Mouse (Mus musculus) kidney, adult 8-10 months (tissue): ENCODE measurements around the gene Csrnp1.
A peak's percentile ranks its signal among the peaks of the same experiment; 100 is the strongest.

Source experiments
- DNase-seq, 2 experiments: peaks; one replicate each; pipeline ENCODE4 v3.0.0; 2022

The Csrnp1 gene

DNA sequence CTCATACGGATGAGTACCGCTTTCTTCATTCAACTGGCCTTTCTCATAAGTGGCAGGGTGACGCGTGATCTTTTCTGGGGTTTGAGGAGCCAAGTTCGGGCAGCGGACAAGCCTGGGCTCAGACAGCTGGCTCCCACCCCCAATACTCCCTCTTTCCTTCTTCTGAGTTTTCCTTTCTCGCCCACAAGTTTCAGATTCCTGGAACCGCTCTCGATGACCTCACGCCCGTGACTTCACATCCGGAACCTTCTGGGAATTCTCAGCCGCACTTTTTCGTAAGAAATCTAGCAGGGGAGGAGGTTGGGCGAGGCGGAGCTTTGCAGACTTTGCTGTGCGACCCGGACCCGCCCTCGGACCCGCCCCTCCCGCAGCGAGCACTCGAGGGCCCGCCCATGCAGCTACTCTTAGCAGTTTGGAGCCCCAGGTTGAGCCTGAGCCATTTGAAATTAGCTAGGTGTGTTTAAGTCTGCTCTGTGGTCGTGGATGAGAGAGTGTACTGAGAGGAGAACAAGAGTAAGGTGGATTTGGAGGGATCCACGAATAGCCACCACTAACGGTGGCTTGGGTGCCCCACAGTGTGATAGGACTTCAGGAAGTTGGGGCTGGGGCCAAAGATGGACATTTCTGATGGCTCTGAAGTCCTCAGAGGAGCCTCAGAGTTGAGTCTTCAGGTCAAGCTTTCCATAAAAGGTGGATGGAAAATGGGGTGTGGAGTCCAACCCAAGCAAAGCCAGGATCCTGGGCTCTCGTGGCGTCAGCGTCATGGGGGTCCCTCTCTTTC is 17.7 kb upstream of the Csrnp1 start:
- peak; percentile 93 to 95 for DNase-seq

DNA sequence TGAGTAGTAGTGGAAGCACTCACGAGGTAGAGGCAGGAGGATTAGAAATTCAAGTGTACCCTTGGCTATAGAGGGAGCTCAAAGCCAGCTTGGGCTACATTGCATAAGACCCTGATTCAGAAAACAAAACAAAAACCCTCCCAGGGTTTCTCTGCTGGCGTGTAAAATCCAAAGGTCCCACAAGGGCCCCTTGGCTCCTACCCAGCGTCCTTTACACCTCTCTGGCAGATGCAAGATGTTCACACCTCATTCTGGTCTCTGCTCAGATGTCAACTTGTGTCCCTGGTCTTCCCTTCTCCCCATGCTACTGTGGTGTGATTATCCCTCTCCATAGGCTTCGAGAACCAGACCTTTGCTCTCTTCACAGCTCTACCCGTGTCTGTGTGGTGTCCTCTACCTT is 16.3 kb upstream of the Csrnp1 start:
- DNase-seq, result peak; percentile 44 to 60

DNA sequence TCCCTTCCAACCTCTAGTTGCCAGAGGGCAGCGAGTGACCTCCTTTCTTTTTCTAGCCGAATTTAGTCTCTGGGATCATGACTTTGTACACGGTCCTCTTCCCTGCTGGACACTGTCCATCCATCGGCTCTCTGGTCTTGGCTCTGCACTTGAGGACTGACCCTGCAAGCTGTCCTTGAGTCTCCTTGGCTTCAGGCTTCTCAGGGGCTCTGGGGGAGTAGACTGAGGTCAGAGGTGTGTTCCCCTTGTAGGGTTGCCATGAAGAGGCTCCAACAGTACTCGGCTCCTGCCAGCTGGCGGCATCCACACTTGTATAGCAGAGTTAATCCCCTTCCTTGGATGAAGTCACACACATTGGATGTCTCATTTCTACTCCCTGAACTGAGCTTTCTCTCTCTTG is 15.2 kb upstream of the Csrnp1 start:
- DNase-seq, result no peak

DNA sequence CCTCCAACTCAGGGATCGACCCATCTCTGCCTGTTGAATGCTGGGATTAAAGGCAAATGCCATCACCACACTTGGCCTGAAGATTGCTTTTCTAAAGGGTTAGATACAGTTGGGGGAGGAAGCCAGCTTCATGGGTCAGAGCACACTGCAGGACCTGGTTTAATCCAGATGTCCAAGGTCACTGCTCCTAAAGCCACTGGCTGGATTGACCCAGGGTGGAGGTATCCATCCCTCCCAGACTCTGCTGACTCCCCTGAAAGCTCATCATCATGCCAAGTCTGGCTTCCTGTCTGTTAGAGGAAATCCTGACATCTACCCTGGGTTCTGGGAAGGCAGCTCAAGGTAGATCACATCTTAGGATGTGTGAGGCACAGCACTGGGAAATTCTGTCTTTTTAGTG is 14.3 kb upstream of the Csrnp1 start:
- DNase-seq, result no peak

DNA sequence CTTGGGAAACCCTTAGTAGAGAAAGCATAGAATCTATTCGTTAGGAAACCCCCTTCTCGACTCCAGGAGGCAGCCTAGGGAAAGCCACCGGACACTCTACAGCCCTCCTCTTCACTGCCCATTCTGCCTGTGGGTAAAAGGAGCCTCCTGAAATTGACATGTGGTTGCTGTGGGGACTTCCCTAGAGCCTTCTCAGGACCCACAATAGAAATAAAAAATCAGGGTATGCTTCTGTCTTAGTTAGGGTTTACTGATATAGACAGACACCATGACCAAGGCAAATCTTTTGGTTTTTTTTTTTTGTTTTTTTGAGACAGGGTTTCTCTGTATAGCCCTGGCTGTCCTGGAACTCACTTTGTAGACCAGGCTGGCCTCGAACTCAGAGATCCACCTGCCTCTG is 11.6 kb upstream of the Csrnp1 start:
- DNase-seq, result no peak

DNA sequence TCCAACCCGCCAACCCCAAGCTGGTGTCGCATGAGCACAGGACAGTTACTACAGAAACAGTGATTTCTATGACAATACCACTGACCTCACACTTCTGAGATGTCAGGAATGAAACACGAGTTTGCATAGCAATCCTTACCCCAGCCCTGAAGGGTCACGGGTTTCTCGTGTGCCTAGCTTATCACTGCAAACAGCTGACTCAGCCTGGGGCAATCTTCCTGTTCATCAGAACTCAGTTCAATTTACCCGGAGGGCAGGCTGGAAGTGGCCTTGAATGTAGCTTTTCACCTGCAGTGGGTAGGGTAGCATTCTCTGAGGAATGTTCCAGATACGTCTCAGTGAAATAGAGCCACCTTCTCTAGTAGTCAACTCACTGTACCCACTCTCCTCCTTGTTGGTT is 9.7 kb upstream of the Csrnp1 start:
- no peak for DNase-seq

DNA sequence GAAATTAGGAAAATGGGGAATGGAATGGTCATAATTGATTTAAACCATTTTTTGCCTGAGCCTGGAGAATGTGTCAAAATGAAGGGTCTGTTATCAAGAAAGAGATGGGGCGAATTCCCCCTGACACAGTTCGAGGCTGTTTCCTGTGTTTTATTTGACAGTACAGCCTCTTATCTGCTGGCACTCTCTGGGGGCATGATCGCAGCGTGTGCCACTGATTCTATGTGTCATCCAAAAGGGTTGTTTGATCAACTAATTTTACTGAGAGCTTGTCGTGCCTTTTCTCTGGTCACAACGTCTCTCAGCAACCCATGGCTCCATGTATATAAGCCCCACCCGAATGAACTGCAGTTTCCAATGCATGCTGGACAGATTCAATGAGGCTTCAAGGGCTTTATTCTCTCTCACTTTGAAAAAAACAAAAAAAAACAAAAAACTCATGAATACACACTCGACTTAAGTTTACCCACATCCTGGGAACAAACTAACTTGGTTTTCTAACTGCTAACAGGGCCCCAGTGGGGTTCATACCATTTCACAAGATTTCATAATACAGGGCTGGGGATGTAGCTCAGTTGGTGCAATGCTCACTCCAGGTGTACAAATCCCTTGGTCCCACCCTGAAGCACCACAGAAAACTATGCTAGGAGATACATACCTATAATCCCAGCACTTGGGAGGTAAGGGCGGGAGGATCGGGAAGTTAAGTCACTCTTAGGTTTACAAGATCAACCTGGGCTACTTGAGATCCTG is 8.8 kb upstream of the Csrnp1 start:
- no peak for DNase-seq

DNA sequence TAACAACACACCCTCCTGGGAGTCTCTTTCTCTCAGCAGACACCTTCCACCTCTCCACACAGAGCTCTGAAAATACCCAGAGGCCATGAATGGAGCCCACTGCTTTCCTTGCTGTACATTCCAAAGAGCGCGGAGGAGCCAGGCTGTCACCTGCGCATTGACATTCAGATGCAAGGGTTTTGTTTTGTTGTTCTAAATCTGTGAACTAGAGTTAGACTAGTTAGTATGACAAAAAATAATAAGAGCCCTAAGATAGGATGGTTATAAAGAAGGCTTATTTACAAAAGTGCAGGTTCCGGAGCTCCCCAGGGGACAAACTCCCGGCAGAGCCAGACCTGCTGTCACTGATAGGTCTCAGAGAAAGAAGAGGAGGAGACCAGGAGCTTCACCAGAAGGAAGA is 6.9 kb upstream of the Csrnp1 start:
- no peak for DNase-seq

DNA sequence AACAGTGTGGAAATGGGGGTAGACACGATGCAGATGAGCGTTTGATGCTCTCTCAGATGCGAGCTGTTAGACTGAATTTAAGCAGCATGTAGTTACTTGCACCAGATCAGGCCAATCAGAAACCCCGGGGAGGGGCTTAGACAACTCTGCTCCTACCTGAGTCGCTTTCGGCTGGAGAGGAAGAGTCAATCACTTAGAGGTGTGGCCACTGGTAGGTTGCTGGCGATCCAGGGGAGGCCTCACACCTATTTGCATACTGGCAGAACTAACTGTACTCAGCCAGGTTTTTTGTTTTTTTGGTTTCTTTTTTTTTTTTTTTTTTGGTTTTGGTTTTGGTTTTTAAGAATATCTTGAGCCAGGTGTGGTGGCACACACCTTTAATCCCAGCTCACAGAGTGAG is 3.8 kb upstream of the Csrnp1 start:
- no peak for DNase-seq

DNA sequence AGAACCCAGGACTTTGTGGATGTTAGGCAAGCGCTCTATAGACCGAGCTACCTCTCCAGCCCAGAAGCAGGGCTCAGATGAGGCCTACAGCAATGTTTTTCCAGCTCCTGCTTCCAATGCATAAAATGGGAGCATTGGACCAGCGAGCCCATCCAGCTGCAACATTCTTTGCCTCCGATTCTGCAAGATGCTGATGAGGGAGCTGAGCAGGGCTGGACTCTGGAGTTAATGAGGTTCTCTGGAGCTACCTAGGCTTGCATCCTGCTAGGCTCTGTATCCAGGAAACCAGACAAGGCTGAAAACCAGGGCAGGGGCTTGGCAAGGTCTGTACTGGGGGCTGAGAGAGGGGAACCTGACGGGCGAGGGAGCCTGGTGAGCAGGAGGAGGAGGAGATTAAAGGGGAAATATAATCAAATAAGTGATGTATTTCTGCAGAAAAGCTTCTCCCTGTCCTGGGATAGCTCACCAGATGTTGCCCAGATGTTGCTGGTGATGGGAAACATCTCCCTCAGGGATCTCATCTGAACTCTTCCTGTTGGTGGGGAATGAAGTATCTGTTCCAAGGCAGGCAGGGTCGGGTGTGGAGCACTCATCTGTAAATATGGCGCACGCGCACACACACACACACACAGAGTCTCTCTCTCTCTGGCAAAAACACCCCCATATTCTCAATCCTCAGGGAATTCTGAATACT is 1.6 kb upstream of the Csrnp1 start:
- DNase-seq, result no peak

DNA sequence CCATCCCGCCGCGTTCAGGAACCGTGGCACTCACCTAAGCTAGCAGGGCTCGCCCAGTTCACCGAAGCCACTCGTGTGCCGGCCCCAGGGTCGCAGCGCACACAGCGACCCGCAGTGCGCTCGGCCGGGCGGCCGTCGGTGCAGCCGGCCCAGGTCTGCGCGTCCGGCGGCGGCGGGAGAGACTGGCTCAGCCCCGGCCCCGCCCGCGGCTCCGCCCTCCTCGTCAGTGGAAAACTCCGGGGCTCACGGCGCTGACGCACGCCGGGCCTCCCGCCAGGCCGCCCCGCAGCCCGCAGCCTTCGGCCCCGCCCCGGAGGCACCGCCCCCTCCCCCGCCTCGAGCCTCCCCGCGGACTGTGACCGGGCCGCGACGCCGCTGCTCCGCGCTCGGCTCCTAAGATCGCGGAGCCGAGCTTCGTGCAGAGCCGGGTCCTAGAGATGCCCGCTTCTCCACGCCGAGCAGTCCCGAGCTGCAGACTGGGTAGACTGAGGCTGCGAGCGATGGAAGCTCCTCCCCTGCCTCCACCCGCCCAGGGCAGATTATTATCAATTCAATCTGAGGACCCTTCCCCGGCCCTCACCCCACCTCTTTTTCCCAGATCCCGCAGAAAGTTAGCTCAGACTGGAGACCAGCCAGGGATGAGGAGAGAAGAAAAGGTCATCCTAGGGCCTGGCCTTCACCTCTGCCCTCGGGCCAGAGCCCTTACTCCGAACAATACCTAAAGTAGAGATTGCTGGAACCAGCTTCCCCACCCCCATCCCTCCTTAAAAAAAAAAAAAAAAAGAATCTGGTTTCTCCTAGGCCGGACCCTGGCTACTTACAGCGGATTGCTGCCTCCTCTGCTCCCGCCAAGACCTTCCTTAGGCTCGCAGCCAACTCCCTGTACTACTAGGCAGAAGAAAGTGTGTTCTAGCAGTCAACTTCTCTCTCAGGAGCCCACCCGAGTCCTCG is 598 bp downstream of the Csrnp1 start:
- peak; percentile 91 for DNase-seq

DNA sequence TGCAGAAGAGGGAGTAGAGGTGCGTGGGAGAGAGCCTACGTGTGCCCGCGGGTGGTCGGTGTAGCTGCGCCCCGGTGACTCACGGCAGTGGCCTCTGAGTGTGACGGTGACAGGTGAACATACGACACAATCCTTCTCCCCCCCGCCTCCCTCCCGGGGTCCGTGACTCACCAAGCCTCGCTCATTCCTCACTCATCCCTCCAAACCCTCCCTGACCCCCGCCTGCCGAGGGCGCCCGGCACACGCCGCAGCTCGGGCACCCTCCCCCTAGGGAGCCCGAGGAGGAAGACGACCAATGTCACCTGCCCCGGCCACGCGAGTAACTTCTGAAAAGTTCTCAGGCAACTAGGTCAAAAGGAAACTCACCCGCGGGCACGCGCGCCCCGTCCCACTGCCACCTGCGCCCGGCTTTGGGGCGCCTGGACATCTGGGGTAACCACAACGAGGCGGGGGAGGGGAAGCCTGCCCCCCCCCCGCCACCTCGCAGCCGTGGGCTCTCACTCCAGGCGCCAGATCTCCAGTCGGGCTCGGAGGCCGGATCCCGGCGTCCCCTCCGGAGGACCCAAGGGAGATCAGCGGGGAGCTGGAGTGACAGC is 1.4 kb downstream of the Csrnp1 start:
- peak in 1 of 2 experiments; percentile 63 for DNase-seq

DNA sequence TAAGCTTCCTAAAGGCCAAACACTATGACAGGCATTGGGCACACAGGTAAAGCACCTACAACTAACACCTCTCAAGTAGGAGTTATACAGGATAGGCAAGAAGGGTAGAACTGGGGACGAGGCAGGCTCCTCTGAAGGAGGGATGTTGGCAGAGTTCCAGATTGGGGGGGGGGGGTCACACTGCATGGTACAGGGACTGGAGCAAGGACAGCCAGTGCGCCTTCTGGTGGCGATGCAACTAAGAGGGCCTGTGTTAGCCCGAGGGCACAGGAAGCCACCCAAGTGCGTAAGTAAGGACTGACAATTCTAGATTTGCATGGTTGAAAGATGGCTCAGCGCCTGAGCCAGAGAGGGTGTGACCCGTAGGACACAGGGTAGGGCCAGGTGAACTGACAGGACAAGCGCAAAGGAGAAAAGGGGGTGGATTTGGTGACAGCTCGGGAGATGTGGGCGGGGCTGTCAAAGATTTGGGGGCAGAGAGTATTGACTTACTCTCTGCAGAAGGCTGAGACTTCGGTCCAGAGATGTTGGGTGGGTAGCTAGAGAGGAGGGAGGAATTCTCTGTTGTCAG is 2.1 kb downstream of the Csrnp1 start:
- peak; percentile 73 for DNase-seq

DNA sequence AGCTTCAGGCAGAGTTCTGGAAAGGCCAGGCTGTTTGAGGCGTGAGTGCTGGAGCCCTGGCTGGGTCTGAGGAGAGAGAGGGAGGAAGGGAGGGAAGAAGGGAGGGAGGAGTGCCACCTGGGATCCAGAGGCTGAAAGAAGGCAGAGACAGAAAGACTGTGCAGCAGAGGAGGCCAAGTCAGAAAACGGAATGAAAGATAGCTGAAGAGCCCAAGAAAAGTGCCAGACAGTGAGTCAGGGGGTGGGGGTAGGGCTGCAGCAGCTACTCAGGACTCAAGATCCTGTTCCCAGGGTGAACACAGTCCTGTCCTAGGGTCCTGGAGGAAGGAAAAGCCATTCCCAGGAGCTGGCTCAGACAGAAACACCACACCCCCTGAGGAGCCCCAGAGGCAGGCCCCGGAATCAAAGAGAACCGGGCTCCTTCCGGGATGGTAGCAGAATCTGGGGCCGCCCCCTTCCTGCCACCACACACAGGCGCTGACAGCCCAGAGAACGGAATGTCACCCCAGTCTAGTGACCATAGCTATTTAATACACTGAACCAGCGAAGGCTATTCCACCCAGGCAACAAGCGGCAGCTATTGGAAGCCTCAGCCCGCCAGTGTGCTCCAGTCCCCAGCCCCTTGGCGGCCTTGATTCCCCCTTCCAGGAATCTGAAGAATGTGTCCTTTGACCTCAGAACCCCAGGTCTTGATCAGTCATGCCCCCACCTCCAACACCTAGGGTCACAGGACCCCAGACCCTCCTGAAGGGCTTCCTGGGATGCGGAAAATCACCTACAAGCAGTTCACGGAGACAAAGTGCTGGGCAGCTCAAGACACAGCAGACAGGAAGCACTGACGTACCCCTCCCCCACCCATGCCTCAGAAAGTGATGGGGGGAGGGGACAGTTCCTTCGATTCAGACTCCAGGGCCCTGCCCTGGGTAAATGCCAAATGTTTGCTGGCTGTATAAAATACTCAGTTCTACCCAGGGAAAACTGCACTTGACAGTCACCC is 3.0 kb downstream of the Csrnp1 start:
- peak; percentile 78 to 82 for DNase-seq

DNA sequence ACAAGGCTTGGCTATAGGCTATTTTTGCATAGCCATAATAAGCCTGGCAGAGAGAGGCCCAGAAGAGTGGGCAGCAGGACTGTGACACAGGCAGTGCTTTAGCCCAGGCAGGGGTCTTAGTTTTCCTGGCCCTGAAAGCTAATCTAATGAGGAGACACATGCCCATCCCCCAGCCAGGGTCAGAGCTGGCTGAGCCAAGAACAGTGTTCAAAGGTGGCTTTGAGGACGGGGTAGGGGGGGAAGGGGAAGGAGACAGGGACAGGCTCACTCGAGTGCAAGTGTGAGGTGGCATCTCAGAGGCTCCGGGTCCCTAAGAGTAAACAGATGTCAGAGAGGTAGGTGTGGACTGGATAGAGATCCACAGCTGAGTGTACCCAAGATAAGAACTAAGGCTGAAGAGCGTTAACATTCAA is 3.7 kb downstream of the Csrnp1 start:
- DNase-seq, result peak in 1 of 2 experiments; percentile 63

DNA sequence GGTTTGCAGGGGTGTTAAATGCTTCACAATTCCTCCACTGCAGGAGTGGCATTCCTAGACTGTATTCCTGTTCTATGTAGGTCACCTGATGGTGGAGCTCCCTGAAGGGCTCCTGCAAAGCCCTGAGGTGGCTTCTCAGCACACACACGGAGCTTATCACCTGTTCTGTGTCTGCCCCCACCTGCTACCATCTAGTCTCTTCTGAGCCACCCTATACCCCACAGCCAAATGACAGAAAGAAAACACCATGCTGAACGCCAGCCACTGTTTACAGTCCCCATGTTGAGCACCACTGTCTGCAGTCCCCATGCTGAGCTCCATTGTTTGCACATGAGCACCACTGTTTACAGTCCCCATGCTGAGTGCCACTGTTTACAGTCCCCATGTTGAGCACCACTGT is 4.7 kb downstream of the Csrnp1 start:
- DNase-seq, result no peak

DNA sequence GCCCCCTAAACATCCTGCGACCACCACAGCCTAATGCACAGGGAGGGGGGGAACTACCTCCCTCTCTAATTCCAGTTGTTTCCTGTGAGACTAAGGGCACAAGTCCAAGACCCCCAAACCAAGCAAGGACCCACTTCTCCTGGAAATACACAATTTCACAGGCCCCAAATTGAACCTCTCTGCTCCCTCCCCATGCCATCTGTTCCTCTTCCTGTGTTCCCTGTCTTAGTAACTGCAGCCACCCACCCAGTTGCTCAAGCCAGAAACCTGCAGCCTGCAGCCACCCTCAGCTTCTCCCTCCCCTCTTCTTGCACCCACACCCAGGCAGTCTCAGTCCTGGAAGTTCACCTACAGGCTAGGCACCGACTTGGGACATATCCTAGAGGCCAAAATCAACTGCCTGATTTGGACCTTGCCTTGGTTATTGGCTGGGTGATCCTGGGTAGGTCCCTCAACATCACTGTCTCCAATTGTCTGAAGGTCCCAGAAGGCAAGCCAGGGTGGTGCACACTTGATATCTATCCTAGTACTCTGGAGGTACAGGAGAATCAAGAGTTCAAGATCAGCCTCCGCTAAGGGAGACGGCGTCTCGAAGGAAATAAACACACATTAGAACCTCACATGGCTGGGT is 5.5 kb downstream of the Csrnp1 start:
- DNase-seq, result no peak

DNA sequence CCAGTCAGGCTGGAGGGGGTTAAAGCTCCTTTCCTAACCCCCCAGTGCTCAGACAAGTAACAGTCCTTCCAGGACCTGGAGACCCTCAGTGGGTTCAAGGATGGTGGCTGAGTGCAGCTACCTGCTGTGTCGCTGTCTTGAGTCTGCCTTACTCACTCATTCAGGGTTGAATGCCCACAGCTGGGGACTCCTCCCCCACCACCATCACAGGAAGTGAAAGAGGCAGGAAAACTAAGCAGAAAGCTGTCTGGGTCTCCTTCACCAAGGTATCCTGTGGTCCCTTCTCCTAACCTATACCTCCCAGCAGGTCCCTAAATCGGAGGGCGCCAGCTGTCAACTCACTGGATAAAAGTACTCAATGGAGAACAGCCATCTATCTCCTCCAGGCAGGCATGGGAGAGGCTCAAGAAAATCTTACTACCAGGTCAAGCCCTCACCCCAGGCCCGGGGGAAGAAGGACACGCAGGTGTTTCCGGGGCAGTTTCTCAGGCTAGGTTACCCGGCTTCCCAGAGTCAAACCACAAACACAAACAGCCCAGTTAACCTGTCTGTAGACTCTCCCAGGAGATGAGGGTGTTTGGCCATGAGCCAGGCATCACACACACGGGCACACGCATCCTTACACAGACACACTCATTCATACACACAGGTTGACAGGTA is 6.2 kb downstream of the Csrnp1 start:
- no peak for DNase-seq

DNA sequence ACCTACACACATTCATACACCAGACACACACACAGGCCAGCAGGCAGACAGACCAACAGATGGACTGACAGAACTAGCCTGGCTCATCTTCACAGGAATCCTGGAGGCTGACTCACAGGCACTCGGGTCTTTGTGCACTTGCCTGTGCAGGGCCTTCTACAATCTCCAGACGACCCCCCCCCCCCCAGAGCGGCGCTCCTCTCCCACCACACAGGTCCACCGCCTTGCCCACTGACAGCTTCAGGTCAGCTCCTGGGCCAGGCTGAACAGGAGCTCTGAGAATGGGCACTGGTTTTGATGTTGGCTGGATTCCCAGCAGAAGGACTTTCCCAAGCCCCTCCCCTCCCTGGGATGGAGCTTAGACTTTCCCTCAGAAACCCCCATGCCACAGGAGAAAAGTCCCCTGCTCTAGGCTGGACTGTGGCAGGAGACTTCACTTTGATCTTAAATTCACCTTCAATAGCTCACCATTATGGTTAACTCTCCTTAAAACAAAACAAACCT is 6.8 kb downstream of the Csrnp1 start:
- no peak for DNase-seq
